Mouse (Mus musculus): ENCODE measurements around the gene Osbpl11.

DNA sequence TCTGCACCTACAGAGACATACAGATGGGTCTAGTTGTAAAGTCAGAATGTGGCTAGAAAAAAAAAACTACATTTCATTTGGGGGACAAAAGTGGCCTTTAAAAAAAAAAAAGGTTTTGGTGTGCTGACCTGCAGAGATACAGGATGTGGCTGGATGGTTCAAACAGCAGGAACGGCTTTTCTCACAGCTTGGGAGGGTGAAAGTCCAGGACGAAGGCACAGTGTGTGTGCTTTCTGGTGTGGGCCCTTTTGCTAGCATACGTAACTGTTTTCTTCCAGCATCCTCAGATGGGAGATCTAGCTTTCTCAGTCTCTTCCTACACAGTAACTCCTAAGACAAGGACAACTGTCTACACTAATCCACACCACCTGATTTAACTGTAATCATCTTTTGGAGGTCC lies 4.1 kb upstream of the Osbpl11 start:
- TF ChIP-seq CTCF (IDR thresholded peaks at IDR 0.05; ENCODE audit: extremely low read depth, insufficient read depth, low read length): no peak
- no peak for TF ChIP-seq POLR2A (IDR thresholded peaks at IDR 0.05; ENCODE audit: extremely low read depth, insufficient read depth, low read length)

Data from cortical plate, adult 2 months (tissue).